Mouse (Mus musculus): ENCODE measurements around the gene Sbno2. TPM values are rescaled to one million over a fixed set of nuclear protein-coding genes. Genes with fewer than 3 reads are reported as not detected.

Sbno2 gene
- polyA plus RNA-seq, 1 experiment from 2014 or later, result 17.2 TPM

GRCm38 (mm10) chr10:80027681-80028520, 77.5 kb downstream of the Sbno2 start:
- Histone ChIP-seq H3K27me3 (ENCODE audit: control insufficient read depth, insufficient read depth, low read length) (no peaks in the 10 kb centered on the region), H3K4me2 (ENCODE audit: low read depth, low read length) (no peak overlapping the region), H3K9ac (ENCODE audit: low read length) (no peak overlapping the region), H3K4me1 (ENCODE audit: control insufficient read depth, insufficient read depth, low read length) (peaks cover 19% of the 10 kb centered on the region), H3K4me3 (replicated peaks; ENCODE audit: low read length) (no peak overlapping the region), H3K36me3 (ENCODE audit: control insufficient read depth, insufficient read depth, low read length) (no peaks in the 10 kb centered on the region), H3K9me3 (replicated peaks; ENCODE audit: control insufficient read depth, low read length) (no peaks in the 10 kb centered on the region), H3K27ac (ENCODE audit: low read length) (no peak overlapping the region)
- WGBS, result 68% methylated on average over 20 of the region's 20 CpGs
- ATAC-seq (ENCODE audit: insufficient read depth, low FRiP score), result peak; percentile 37; the same call in 1 of the 2 replicates

DNA sequence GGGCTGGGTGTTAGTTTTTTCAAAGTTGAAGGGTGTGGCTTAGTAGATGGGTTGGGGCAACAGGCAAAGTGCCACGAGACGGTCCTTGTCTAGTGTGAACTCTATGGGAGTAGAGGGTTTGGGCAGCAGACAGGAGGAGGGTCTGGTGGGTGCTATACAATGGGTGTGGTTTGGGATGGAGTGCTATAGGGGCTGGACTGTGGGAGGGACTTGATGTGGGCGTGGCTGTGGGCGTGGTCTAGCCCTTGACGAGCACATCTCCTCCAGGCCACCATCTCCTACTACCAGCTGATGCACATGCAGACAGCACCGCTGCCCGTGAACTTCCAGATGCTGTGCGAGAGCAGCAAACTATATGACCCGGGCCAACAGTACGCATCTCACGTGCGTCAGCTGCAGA, 79.5 kb downstream of the Sbno2 start:
- H3K36me3 ChIP-seq (ENCODE audit: control insufficient read depth, insufficient read depth, low read length), result no peaks in the 10 kb centered on the region
- peaks cover 11% of the 10 kb centered on the region; the same call in 1 of the 2 replicates for H3K4me1 ChIP-seq (ENCODE audit: control insufficient read depth, insufficient read depth, low read length)
- H3K9me3 ChIP-seq (replicated peaks; ENCODE audit: control insufficient read depth, low read length), result no peaks in the 10 kb centered on the region
- no peak overlapping the region for H3K4me3 ChIP-seq (replicated peaks; ENCODE audit: low read length)
- H3K9ac ChIP-seq (ENCODE audit: low read length), result no peak overlapping the region
- ATAC-seq (ENCODE audit: insufficient read depth, low FRiP score), result peak; percentile 8; the same call in 1 of the 2 replicates
- no peaks in the 10 kb centered on the region for H3K27me3 ChIP-seq (ENCODE audit: control insufficient read depth, insufficient read depth, low read length)
- 52% methylated on average over 12 of the region's 12 CpGs for WGBS
- H3K27ac ChIP-seq (ENCODE audit: low read length), result no peak overlapping the region
- H3K4me2 ChIP-seq (ENCODE audit: low read depth, low read length), result no peak overlapping the region

GRCm38 (mm10) chr10:80025463-80025862, 79.9 kb downstream of the Sbno2 start:
- ATAC-seq (ENCODE audit: insufficient read depth, low FRiP score), result no peak
- no peak overlapping the region for H3K9ac ChIP-seq (ENCODE audit: low read length)
- H3K4me3 ChIP-seq (replicated peaks; ENCODE audit: low read length), result no peak overlapping the region
- H3K4me2 ChIP-seq (ENCODE audit: low read depth, low read length), result no peak overlapping the region
- WGBS, result 61% methylated on average over 10 of the region's 10 CpGs
- H3K27ac ChIP-seq (ENCODE audit: low read length), result no peak overlapping the region
- peaks cover 11% of the 10 kb centered on the region; the same call in 1 of the 2 replicates for H3K4me1 ChIP-seq (ENCODE audit: control insufficient read depth, insufficient read depth, low read length)
- H3K9me3 ChIP-seq (replicated peaks; ENCODE audit: control insufficient read depth, low read length), result no peaks in the 10 kb centered on the region
- H3K27me3 ChIP-seq (ENCODE audit: control insufficient read depth, insufficient read depth, low read length), result no peaks in the 10 kb centered on the region
- H3K36me3 ChIP-seq (ENCODE audit: control insufficient read depth, insufficient read depth, low read length), result no peaks in the 10 kb centered on the region

DNA sequence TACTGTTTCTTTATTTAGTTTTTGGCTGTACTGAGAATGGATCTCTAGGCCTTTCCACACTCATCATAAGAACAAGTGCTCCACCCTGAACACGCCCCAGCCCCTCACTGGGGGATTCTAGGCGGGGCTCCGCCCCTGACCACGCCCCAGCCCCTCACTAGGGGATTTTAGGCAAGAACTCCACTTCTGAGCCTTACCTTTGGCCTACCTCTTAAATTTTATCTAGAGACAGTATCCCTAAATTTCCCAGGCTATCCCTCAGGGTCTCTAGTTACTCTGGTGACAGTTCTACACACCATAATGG, 80.4 kb downstream of the Sbno2 start:
- 62% methylated on average over 4 of the region's 4 CpGs for WGBS
- H3K9ac ChIP-seq (ENCODE audit: low read length), result no peak overlapping the region
- H3K4me1 ChIP-seq (ENCODE audit: control insufficient read depth, insufficient read depth, low read length), result peaks cover 11% of the 10 kb centered on the region; the same call in 1 of the 2 replicates
- no peak for ATAC-seq (ENCODE audit: insufficient read depth, low FRiP score)
- no peaks in the 10 kb centered on the region for H3K9me3 ChIP-seq (replicated peaks; ENCODE audit: control insufficient read depth, low read length)
- no peaks in the 10 kb centered on the region for H3K36me3 ChIP-seq (ENCODE audit: control insufficient read depth, insufficient read depth, low read length)
- no peaks in the 10 kb centered on the region for H3K27me3 ChIP-seq (ENCODE audit: control insufficient read depth, insufficient read depth, low read length)
- no peak overlapping the region for H3K4me2 ChIP-seq (ENCODE audit: low read depth, low read length)
- H3K4me3 ChIP-seq (replicated peaks; ENCODE audit: low read length), result no peak overlapping the region
- 0 out of 2 replicates have a peak overlapping the region, but pooled peaks have one; percentile 23 for H3K27ac ChIP-seq (ENCODE audit: low read length)

DNA sequence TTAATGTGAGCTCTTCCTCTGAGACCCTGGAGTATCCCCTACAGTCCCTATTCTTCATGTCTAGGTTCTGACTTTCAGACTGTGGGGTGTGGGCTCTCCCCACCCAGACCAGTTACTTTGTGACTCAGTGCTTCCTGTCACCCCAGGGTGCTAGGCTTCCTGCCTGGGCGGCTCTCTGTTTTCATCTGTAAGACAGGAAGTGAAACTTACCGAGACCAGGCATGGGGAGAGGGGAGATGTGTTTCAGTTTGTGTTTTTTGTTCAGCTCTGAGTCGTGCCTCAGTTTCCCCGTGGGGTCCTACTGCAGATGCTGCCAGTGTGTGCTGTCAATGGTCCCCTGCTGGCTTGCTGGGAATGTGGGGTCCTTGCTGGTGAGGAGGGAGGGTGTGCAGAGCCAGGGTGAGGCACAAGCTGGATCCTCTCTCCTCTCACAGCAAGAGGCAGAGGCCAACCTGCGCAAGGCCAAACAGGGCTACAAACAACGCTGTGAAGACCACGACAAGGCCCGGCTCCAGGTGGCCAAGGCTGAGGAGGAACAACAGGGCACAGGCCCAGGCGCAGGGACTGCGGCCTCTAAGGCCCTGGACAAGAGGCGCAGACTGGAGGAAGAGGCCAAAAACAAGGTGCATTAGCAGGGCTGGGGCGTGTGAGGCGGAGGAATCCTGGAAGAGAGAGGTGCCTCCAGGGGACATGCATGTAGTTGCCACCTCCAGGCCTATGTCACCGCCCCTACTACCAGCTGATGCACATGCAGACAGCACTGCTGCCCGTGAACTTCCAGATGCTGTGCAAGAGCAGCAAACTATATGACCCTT, 80.9 kb downstream of the Sbno2 start:
- H3K36me3 ChIP-seq (ENCODE audit: control insufficient read depth, insufficient read depth, low read length), result no peaks in the 10 kb centered on the region
- ATAC-seq (ENCODE audit: insufficient read depth, low FRiP score), result no peak
- 74% methylated on average over 15 of the region's 15 CpGs for WGBS
- no peak overlapping the region for H3K4me3 ChIP-seq (replicated peaks; ENCODE audit: low read length)
- H3K4me2 ChIP-seq (ENCODE audit: low read depth, low read length), result no peak overlapping the region
- no peak overlapping the region; the same call in 1 of the 2 replicates for H3K9ac ChIP-seq (ENCODE audit: low read length)
- peaks cover 16% of the 10 kb centered on the region for H3K4me1 ChIP-seq (ENCODE audit: control insufficient read depth, insufficient read depth, low read length)
- no peaks in the 10 kb centered on the region for H3K9me3 ChIP-seq (replicated peaks; ENCODE audit: control insufficient read depth, low read length)
- peak overlapping the region; percentile 23; the same call in 1 of the 2 replicates for H3K27ac ChIP-seq (ENCODE audit: low read length)
- no peaks in the 10 kb centered on the region for H3K27me3 ChIP-seq (ENCODE audit: control insufficient read depth, insufficient read depth, low read length)

DNA sequence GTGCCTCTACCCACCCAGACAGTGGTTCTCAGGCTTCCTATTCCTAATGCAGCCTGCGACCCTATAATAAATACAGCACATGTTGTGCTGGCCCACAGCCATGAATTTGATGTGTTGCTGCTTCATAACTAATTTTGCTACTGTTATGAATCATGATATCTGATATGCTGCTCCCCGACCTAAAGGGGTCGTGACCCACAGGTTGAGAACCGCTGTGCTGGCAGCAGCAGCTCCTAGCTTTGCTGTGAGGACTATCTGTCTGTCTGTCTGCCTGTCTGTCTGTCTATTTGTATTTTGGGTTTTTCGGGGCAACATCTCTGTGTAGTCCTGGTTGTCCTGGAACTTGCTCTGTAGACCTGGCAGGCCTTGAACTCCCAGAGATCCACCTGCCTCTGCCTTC, 81.6 kb downstream of the Sbno2 start:
- H3K9ac ChIP-seq (ENCODE audit: low read length), result no peak overlapping the region
- no peak overlapping the region for H3K4me3 ChIP-seq (replicated peaks; ENCODE audit: low read length)
- H3K27me3 ChIP-seq (ENCODE audit: control insufficient read depth, insufficient read depth, low read length), result no peaks in the 10 kb centered on the region
- H3K9me3 ChIP-seq (replicated peaks; ENCODE audit: control insufficient read depth, low read length), result no peaks in the 10 kb centered on the region
- 0 out of 2 replicates have a peak overlapping the region, but pooled peaks have one; percentile 23 for H3K27ac ChIP-seq (ENCODE audit: low read length)
- no peak for ATAC-seq (ENCODE audit: insufficient read depth, low FRiP score)
- peaks cover 23% of the 10 kb centered on the region for H3K4me1 ChIP-seq (ENCODE audit: control insufficient read depth, insufficient read depth, low read length)
- no peaks in the 10 kb centered on the region for H3K36me3 ChIP-seq (ENCODE audit: control insufficient read depth, insufficient read depth, low read length)
- 67% methylated on average over 5 of the region's 5 CpGs for WGBS
- H3K4me2 ChIP-seq (ENCODE audit: low read depth, low read length), result no peak overlapping the region

DNA sequence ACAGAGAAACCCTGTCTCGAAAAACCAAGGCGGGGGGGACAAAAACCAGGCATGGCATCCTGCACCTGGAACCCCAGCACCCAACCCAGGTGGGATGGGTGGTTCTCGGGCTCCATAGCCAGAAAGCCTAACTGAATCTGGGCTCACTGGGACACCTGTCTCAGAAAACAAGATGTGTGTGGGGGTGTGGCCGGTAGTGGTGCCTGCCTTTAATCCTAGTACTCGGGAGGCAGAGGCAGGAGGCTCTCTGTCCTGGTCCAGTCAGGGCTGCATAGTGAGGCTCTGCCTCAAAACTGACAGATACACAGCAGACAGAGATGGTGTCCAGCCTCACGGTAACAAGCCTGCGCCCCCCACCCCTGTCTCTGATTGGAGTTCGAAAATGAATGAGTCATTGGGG, 82.6 kb downstream of the Sbno2 start:
- Histone ChIP-seq H3K4me3 (replicated peaks; ENCODE audit: low read length) (no peak overlapping the region), H3K4me1 (ENCODE audit: control insufficient read depth, insufficient read depth, low read length) (peaks cover 26% of the 10 kb centered on the region), H3K9me3 (replicated peaks; ENCODE audit: control insufficient read depth, low read length) (no peaks in the 10 kb centered on the region), H3K9ac (ENCODE audit: low read length) (no peak overlapping the region), H3K27ac (ENCODE audit: low read length) (no peak overlapping the region), H3K27me3 (ENCODE audit: control insufficient read depth, insufficient read depth, low read length) (no peaks in the 10 kb centered on the region), H3K36me3 (ENCODE audit: control insufficient read depth, insufficient read depth, low read length) (no peaks in the 10 kb centered on the region), H3K4me2 (ENCODE audit: low read depth, low read length) (no peak overlapping the region)
- 89% methylated on average over 8 of the region's 8 CpGs for WGBS
- no peak for ATAC-seq (ENCODE audit: insufficient read depth, low FRiP score)

DNA sequence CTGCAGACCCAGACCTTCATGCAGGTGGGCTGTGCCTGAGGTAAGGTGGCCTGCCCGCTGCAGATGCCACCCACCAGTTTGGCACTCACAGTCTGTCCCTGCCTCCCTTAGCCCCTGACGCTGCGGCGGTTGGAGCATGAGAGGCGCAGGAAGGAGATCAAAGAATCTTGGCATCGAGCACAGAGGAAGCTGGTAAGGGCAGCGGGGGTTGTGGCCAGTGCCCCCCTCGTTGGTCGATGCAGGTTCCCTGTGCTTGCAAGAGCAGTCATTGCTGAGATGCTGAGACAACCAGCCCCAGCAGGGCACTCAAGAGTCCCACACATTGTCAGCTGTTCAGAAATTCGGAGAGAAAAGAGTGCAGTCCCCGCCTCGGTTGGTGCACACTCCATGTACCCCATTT, 83.2 kb downstream of the Sbno2 start:
- ATAC-seq (ENCODE audit: insufficient read depth, low FRiP score), result no peak
- 91% methylated on average over 12 of the region's 12 CpGs for WGBS
- Histone ChIP-seq H3K27me3 (ENCODE audit: control insufficient read depth, insufficient read depth, low read length) (no peaks in the 10 kb centered on the region), H3K4me1 (ENCODE audit: control insufficient read depth, insufficient read depth, low read length) (peaks cover 29% of the 10 kb centered on the region), H3K9me3 (replicated peaks; ENCODE audit: control insufficient read depth, low read length) (no peaks in the 10 kb centered on the region), H3K4me2 (ENCODE audit: low read depth, low read length) (no peak overlapping the region), H3K9ac (ENCODE audit: low read length) (no peak overlapping the region), H3K4me3 (replicated peaks; ENCODE audit: low read length) (no peak overlapping the region), H3K27ac (ENCODE audit: low read length) (no peak overlapping the region), H3K36me3 (ENCODE audit: control insufficient read depth, insufficient read depth, low read length) (no peaks in the 10 kb centered on the region)

DNA sequence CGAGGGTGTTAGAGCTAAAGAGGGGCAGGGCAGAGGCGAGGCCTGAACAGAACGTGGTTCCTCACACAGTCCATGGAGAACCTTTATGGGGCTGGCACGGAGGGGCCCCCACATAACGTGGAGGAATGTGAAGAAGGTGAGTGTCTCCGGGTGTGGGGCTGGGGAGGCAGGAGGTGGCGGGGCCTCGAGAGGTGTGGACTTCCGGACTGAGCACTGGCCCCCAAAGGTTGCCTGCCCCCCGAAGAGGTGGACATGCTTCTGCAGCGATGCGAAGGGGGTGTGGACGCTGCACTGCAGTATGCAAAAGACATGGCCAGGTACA, 84.1 kb downstream of the Sbno2 start:
- Histone ChIP-seq H3K36me3 (ENCODE audit: control insufficient read depth, insufficient read depth, low read length) (no peaks in the 10 kb centered on the region), H3K4me1 (ENCODE audit: control insufficient read depth, insufficient read depth, low read length) (peaks cover 29% of the 10 kb centered on the region), H3K27ac (ENCODE audit: low read length) (no peak overlapping the region), H3K9me3 (replicated peaks; ENCODE audit: control insufficient read depth, low read length) (no peaks in the 10 kb centered on the region), H3K4me2 (ENCODE audit: low read depth, low read length) (no peak overlapping the region), H3K27me3 (ENCODE audit: control insufficient read depth, insufficient read depth, low read length) (no peaks in the 10 kb centered on the region; the same call in 1 of the 2 replicates), H3K4me3 (replicated peaks; ENCODE audit: low read length) (no peak overlapping the region), H3K9ac (ENCODE audit: low read length) (no peak overlapping the region)
- no peak for ATAC-seq (ENCODE audit: insufficient read depth, low FRiP score)
- WGBS, result 85% methylated on average over 13 of the region's 13 CpGs
